Mouse (Mus musculus) embryonic facial prominence, embryonic 15.5 days (tissue): ENCODE results near the gene Phlda3. TPM values are rescaled to one million over a fixed set of nuclear protein-coding genes. Genes with fewer than 3 reads are reported as not detected.

Source experiments
- ATAC-seq: fragments of 200-750 bp; cut with Nextera tagmentation; 2 replicates; pipeline ENCODE4 v1.8.0; 2017; ENCODE audit warnings: low read depth, moderate TSS enrichment; ENCODE audit not compliant: insufficient number of reproducible peaks, low FRiP score, low TSS enrichment
- H3K27ac ChIP-seq: fragments of 300-500 bp; sonication (generic); replicated peaks from 2 replicates; pipeline ENCODE4 v1.5.1; 2015; ENCODE audit warnings: mild to moderate bottlenecking, inconsistent platforms
- H3K27me3 ChIP-seq: fragments of 300-500 bp; sonication (generic); 2 replicates; pipeline ENCODE4 v1.6.1; 2015; ENCODE audit warnings: inconsistent platforms
- H3K36me3 ChIP-seq: fragments of 300-500 bp; sonication (generic); 2 replicates; pipeline ENCODE4 v1.6.1; 2015; ENCODE audit warnings: mild to moderate bottlenecking, inconsistent platforms
- H3K4me1 ChIP-seq: fragments of 300-500 bp; sonication (generic); 2 replicates; pipeline ENCODE4 v1.6.1; 2015; ENCODE audit warnings: inconsistent platforms
- H3K4me2 ChIP-seq: fragments of 300-500 bp; sonication (generic); replicated peaks from 2 replicates; pipeline ENCODE4 v1.6.1; 2015; ENCODE audit warnings: mild to moderate bottlenecking, inconsistent platforms
- H3K4me3 ChIP-seq: fragments of 300-500 bp; sonication (generic); replicated peaks from 2 replicates; pipeline ENCODE4 v1.5.1; 2015; ENCODE audit warnings: mild to moderate bottlenecking, inconsistent platforms
- H3K9ac ChIP-seq: fragments of 300-500 bp; sonication (generic); 2 replicates; pipeline ENCODE4 v1.6.1; 2015; ENCODE audit warnings: inconsistent platforms
- H3K9me3 ChIP-seq: fragments of 300-500 bp; sonication (generic); replicated peaks from 2 replicates; pipeline ENCODE4 v1.6.1; 2016; ENCODE audit warnings: inconsistent platforms
- WGBS: fragments of 180-500 bp; shearing (Covaris S2); methylation state at CpG from one replicate; pipeline ENCODE4 v1.1.7; 2015; 5-methylcytosine and 5-hydroxymethylcytosine counted together
- polyA plus RNA-seq: library from polyadenylated mRNA; unstranded; fragments of >200 nt; fragmentation: Nextera tagmentation; extraction: Ambion mirVana; gene quantifications from 2 replicates; pipeline ENCODE4 v1.2.1, GENCODE M21; 2015

Phlda3 gene
- polyA plus RNA-seq, 1 experiment from 2014 or later: 113 TPM

DNA sequence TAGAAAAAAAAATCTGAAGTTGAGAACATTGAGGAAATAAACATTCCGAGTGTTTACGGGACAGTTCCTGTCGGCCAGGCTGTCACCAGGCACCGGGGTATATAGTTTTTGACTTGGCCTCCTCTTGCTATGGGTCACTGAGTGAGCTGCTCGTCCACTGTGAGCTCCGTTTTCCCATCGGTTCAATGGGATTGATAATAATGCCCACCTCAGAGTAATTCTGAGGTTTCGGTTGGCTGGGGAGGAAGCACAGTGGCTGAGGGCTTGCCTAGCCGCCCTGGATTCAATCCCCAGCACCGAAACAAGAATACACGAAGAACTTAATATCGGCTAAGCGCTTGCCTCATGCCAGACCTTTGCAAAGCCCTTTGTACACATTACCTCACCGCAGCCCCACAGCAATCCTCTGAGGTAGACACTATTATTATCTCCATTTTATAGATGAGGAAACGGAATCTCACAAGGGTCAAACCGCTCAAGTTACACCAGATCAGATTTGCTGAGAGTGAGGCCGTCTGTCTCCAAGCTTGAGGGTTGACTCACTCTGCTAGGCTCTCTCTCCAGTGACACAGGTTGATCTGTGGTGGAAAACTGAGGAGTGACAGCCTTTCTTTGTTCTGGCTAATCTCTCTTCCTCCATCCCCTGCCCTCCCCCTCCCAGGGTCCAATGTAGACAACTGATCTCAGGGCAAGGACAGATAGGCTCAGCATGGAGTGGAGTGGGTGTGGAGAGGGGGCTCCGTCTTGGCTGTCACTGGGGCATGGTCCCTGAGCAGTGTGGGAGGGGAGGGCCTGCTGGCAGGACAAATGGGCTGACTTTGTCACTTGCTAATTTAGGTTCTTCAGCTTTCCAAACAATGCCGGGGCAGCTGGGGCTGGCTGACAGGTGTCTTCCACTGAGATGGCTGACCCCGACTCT is 28.6 kb downstream of the Phlda3 start:
- H3K4me2 ChIP-seq: peak overlapping the region; percentile 48

GRCm38 (mm10) chr1:135798492-135798891 is 32.6 kb downstream of the Phlda3 start:
- Histone ChIP-seq H3K4me2 (no peak overlapping the region), H3K9me3 (no peaks in the 10 kb centered on the region), H3K4me1 (peaks cover 28% of the 10 kb centered on the region), H3K36me3 (no peaks in the 10 kb centered on the region), H3K4me3 (no peak overlapping the region), H3K9ac (no peak overlapping the region), H3K27me3 (no peaks in the 10 kb centered on the region), H3K27ac (no peak overlapping the region)
- 56% methylated on average over 1 of the region's 1 CpGs for WGBS
- ATAC-seq: no peak

More for the DNA sequence above, 28.6 kb downstream of the Phlda3 start:
- Histone ChIP-seq H3K27ac (peak overlapping the region; percentile 85), H3K4me1 (peaks cover 26% of the 10 kb centered on the region), H3K9me3 (no peaks in the 10 kb centered on the region), H3K4me3 (peak overlapping the region; percentile 22), H3K36me3 (no peaks in the 10 kb centered on the region), H3K27me3 (no peaks in the 10 kb centered on the region), H3K9ac (no peak overlapping the region)
- peak; percentile 51; the same call in 1 of the 2 replicates for ATAC-seq
- WGBS: 33% methylated on average over 20 of the region's 20 CpGs

DNA sequence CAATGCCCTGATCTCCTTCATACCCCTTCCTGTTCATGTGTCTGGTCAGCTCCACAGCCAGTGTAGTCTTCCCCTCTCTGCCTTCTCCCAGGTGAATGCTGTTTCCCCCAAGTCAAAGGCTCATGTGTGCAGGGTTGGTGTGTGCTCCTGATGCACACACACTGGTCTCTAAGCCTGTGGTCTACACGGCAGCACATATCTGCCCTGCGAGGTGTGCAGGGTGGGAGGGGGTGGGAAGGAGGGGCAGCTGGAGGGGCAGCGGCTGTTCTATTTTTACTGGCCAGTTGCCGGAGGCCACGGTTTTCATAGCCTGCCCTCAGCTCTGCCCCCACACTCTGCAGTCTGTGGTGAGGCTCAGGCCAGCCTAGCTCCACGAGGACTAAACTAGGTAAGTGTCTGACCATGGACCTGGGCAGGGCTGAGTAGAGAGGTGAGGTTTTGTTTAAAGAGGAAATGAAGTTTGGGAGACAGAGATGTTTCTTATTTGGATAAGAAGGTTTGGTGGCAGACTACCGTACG is 33.2 kb downstream of the Phlda3 start:
- H3K9ac ChIP-seq: no peak overlapping the region
- no peaks in the 10 kb centered on the region for H3K36me3 ChIP-seq
- WGBS: 54% methylated on average over 8 of the region's 8 CpGs
- H3K4me3 ChIP-seq: no peak overlapping the region
- no peak; the same call in 1 of the 2 replicates for ATAC-seq
- H3K9me3 ChIP-seq: no peaks in the 10 kb centered on the region
- H3K4me1 ChIP-seq: peaks cover 21% of the 10 kb centered on the region
- peak overlapping the region; percentile 22; the same call in 1 of the 2 replicates for H3K27ac ChIP-seq
- H3K4me2 ChIP-seq: no peak overlapping the region
- no peaks in the 10 kb centered on the region; the same call in 1 of the 2 replicates for H3K27me3 ChIP-seq

DNA sequence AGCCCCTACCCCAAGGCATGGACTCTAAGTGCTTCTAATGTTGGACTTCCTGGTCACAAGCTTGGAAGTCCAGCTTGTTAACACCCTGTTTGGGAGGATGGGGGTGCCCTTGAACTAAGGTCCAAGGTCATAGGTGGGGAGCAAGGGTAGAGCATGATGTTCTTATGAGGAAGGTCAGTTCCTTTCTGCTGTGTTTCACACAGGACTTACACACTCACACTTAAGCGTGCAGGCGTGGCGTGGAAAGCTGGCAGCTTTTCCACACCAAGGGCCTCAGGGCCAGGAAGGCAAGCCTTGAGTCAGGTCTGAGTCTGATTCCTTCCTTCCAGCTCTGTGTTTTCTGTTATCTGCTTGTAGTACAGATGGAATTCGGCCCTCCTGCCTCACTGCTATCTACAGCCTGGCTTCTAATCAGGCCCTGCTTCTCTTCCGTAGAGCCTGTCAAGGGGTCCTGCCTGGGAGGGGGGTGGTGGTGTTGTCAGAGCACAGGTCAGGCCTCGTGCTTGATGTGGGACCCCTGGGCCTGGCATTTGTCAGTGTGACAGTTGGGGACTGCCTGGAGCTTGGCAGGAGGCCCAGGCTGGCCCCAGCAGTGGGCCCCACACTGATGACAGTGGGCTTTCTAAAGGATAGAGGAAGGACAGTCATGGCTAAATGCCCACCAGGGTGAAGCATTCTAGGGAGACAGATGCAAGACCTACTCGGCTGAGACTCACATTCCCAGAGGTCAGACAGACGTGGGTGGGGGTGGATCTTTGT is 34.5 kb downstream of the Phlda3 start:
- no peaks in the 10 kb centered on the region for H3K36me3 ChIP-seq
- peak overlapping the region; percentile 23; the same call in 1 of the 2 replicates for H3K27ac ChIP-seq
- peak; percentile 69 for ATAC-seq
- H3K4me1 ChIP-seq: peaks cover 13% of the 10 kb centered on the region
- H3K9me3 ChIP-seq: no peaks in the 10 kb centered on the region
- no peak overlapping the region for H3K9ac ChIP-seq
- no peak overlapping the region for H3K4me2 ChIP-seq
- WGBS: 42% methylated on average over 8 of the region's 8 CpGs
- no peak overlapping the region; the same call in 1 of the 2 replicates for H3K4me3 ChIP-seq
- no peaks in the 10 kb centered on the region; the same call in 1 of the 2 replicates for H3K27me3 ChIP-seq

DNA sequence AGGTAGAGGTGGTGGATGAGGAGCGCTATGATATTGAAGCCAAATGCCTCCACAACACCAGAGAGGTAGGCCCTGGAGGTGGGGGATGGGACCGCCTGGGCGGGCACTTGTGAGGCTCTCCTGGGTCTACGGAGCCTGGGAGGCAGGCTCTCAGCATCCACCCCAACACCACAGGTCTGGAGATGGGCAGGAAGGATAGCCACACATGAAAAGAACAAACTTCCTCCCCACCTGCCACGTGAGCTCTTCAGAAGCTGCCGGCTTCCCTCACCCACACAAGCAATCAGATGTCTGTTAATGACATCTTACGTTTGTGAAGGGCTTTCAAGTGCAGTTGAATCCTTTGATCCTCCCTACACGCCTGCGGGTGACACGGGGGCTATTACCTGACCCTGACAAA is 41.6 kb downstream of the Phlda3 start:
- ATAC-seq: no peak
- WGBS: 43% methylated on average over 10 of the region's 10 CpGs

GRCm38 (mm10) chr1:135810180-135810579 is 44.3 kb downstream of the Phlda3 start:
- no peak for ATAC-seq
- Histone ChIP-seq H3K27ac (no peak overlapping the region), H3K9ac (no peak overlapping the region), H3K9me3 (no peaks in the 10 kb centered on the region), H3K27me3 (no peaks in the 10 kb centered on the region; the same call in 1 of the 2 replicates), H3K36me3 (no peaks in the 10 kb centered on the region), H3K4me1 (peaks cover 16% of the 10 kb centered on the region), H3K4me3 (no peak overlapping the region), H3K4me2 (no peak overlapping the region)
- 79% methylated on average over 2 of the region's 2 CpGs for WGBS

More for the DNA sequence above, 41.6 kb downstream of the Phlda3 start:
- H3K4me1 ChIP-seq: peaks cover 9% of the 10 kb centered on the region
- no peak overlapping the region for H3K27ac ChIP-seq
- H3K36me3 ChIP-seq: no peaks in the 10 kb centered on the region
- H3K9ac ChIP-seq: no peak overlapping the region
- no peaks in the 10 kb centered on the region; the same call in 1 of the 2 replicates for H3K27me3 ChIP-seq
- H3K4me3 ChIP-seq: no peak overlapping the region
- H3K9me3 ChIP-seq: no peaks in the 10 kb centered on the region
- H3K4me2 ChIP-seq: no peak overlapping the region

DNA sequence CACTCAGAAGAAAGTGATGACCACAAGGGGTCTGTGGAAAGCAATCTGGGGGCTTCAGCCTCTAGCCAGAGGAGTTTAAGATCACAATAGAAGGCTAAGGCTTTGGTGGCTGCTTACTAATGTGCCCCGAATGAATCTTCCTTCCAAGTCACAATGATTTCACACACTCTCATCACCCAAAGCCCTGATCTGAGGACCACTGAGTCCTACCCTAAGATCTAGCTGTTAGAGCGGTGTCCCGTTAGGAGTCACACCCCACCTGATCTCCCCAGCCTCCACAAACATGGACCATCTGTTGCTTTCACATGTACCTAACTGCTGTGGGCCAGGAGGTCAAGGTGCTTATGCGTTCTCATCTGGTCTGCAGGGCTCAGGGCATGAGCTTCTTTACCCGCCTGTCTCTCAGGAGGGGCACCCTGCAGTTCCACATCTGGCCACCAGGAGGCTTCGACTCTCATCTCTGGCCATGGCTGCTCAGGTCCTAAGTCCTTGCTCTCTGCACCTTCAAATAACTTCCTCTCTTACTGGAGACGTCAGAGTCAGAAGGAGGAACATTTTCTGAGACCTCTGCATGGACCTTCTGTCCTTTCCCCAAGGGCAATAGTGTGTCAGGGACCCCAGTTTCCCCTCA is 45.2 kb downstream of the Phlda3 start:
- Histone ChIP-seq H3K27me3 (peaks cover 3% of the 10 kb centered on the region), H3K9ac (no peak overlapping the region), H3K4me1 (peaks cover 16% of the 10 kb centered on the region), H3K36me3 (no peaks in the 10 kb centered on the region), H3K4me3 (no peak overlapping the region), H3K27ac (no peak overlapping the region), H3K9me3 (no peaks in the 10 kb centered on the region), H3K4me2 (no peak overlapping the region)
- WGBS: 26% methylated on average over 7 of the region's 7 CpGs
- ATAC-seq: no peak

DNA sequence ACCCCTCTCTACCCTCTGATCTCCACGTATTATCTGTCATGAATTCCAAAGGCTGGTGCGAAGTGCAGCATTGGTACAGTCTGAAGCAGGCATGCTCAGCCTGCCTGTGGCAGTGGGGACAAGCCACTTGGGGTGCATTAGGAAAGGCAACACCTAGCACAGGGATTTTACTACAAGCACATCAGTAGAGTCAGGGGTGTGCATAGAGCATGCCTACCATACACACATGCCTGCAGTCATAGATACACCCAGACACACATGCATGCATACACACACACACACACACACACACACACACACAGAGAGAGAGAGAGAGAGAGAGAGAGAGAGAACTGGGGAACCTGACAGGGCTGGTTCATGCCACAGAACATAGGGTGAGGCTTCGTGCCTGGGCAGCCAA is 46.3 kb downstream of the Phlda3 start:
- peak overlapping the region; percentile 68; the same call in 1 of the 2 replicates for H3K27ac ChIP-seq
- H3K36me3 ChIP-seq: no peaks in the 10 kb centered on the region
- no peak overlapping the region for H3K4me3 ChIP-seq
- ATAC-seq: no peak
- H3K9ac ChIP-seq: no peak overlapping the region
- H3K4me1 ChIP-seq: peaks cover 15% of the 10 kb centered on the region
- WGBS: 60% methylated on average over 3 of the region's 3 CpGs
- H3K4me2 ChIP-seq: no peak overlapping the region
- H3K27me3 ChIP-seq: peaks cover 14% of the 10 kb centered on the region
- no peaks in the 10 kb centered on the region for H3K9me3 ChIP-seq

DNA sequence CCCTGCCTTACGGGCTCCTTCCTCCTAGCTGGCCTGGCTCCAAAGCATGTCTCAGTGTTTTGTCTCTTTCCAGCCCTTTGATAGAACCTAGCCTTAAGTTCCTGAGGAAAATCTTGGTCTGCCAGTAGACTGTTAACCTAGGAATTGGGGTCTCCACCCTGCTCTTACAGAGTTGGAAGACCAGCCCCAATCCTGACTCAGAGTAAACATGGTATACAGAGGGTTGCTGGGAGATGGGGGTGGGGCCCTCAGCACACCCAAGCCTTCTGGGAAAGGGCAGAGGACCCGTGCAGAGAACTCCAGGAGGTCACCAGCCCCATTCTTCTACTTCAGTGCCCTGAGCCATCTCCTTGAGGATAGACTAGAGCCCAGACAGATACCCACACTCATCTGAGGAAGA is 46.7 kb downstream of the Phlda3 start:
- no peak for ATAC-seq

GRCm38 (mm10) chr1:135813071-135813470 is 47.2 kb downstream of the Phlda3 start:
- Histone ChIP-seq H3K9me3 (no peaks in the 10 kb centered on the region), H3K27me3 (peaks cover 23% of the 10 kb centered on the region), H3K36me3 (no peaks in the 10 kb centered on the region), H3K4me2 (no peak overlapping the region), H3K27ac (peak overlapping the region; percentile 68), H3K4me3 (no peak overlapping the region), H3K4me1 (peaks cover 12% of the 10 kb centered on the region), H3K9ac (no peak overlapping the region)
- 67% methylated on average over 4 of the region's 4 CpGs for WGBS
- no peak for ATAC-seq

More for the DNA sequence above, 46.7 kb downstream of the Phlda3 start:
- 33% methylated on average over 2 of the region's 2 CpGs for WGBS
- peaks cover 11% of the 10 kb centered on the region for H3K4me1 ChIP-seq
- H3K27ac ChIP-seq: peak overlapping the region; percentile 68
- no peak overlapping the region for H3K9ac ChIP-seq
- H3K36me3 ChIP-seq: no peaks in the 10 kb centered on the region
- H3K9me3 ChIP-seq: no peaks in the 10 kb centered on the region
- H3K27me3 ChIP-seq: peaks cover 18% of the 10 kb centered on the region
- H3K4me2 ChIP-seq: no peak overlapping the region
- H3K4me3 ChIP-seq: no peak overlapping the region
